Mouse (Mus musculus) left cerebral cortex, adult 18-20 months (tissue): ENCODE measurements around the gene Arhgef3. TPM values are rescaled to one million over a fixed set of nuclear protein-coding genes. Genes with fewer than 3 reads are reported as not detected.

Experiments used
- DNase-seq, 2 experiments: peaks; one replicate each; pipeline ENCODE4 v3.0.0; 2021 to 2022; ENCODE audit warnings: low spot score in 2 of 2, mixed read lengths in 1 of 2
- total RNA-seq, 2 experiments: library from RNA; stranded (reverse); gene quantifications; 2 replicates each; pipeline ENCODE4 v1.2.3; 2021

Gene Arhgef3
- total RNA-seq, 2 experiments from 2014 or later: 67.4 to 85.3 TPM

DNA sequence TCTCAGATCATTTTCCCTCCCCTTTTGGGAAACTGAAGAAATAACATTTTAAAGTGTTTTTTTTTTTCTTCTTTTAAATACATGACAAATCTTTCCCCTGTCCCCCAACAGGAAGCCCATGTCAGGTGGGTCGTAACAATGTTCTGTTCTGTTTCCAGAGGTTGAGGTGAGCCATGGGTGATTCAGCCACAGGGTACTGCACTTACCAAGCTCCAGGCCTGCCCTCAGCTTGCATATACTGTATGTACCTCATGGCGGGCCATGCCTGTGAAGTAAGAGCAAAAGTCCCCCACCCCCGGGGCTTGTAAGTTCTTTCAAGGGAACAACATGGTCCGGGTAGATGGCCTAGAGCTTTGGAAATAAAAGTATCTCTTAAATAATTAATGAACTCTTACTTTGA is 188.6 kb downstream of the Arhgef3 start:
- DNase-seq: no peak

DNA sequence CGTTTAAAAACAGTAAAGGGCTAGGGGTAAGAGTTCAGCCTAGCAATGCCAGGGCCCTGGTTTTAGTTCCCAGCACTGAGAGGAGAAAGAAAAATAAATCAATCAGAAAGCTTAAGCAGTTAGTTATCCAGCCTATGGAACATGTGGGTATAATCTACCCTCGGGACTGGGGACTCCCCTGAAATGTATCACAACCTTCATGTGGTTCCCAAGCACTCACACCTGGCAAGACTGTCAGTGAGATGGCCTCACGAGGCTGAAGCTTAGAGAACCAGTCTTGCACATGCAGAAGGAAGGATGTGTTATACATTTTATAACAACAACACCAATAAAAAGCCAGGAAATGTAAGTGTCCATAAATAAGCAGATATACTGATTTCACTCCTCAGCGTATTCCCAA is 189.7 kb downstream of the Arhgef3 start:
- DNase-seq: no peak

DNA sequence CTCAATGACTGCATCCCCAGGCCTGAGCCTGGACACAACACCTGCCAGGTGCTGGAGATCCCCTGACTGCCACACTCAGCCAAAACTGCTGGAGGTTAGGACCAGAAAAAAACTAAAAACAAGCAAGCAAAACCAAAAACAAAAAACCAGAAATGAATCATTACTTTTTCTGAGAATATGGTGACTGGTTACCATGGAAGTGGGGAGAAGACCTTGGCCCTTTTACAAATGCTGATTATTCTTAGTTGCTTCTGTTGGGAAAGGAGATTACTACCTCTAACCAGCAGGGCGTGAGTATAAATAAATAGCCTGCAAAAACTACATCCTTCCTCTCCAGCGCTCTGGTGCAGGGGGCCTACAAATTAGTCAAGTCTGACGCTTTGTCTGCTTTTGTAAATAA is 194.1 kb downstream of the Arhgef3 start:
- no peak for DNase-seq

DNA sequence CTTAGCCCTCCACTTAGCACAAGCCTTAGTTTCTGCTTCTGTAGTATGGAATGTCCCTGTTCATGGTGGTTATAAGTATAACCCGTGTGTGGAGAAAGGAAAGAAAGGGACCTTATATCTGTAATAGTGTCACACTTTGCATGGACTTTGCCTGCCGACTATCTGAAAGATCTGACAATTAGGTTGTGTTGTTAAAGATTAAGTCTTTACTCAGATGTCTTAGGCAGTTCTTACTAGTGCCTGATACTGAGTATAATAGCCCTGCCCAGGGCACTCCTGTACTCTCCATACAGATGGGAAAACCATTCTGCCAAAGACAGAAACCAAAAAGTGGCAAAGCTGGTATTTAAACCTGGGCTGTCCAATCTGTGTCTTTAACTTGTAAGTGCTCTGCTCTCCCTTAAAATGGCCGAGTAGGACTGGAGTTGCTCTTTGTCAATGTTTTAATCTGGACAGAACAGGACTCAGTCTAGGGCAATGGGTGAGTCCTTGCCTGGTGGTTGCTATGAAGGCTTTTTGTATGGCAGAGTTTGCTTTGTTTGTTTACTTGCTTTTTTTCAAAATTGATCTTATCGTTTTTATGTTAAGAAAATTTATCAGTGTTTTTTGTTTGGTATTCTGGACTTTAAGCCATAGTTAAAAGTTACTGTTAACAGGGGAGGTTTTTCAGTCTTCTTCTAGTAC is 196.0 kb downstream of the Arhgef3 start:
- DNase-seq: no peak

DNA sequence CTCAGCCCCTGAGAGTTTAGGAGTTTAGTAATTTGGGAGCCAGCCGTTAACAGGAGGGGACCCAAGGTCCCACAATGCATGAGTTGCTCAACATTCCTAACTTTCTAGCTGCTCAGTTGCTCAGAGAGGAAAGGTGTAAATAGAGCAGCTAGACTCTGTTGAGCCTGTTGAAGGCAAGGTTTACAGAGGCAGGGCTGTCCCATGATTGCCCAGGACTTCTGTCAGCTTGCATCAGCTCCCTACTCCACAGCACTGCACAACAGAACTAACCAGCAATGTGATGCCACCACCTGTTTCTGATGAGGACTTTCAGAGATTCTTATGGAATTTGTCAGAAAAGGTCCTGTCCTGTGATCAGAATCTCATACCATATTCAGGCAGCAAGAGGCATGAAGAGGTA is 197.7 kb downstream of the Arhgef3 start:
- no peak for DNase-seq

DNA sequence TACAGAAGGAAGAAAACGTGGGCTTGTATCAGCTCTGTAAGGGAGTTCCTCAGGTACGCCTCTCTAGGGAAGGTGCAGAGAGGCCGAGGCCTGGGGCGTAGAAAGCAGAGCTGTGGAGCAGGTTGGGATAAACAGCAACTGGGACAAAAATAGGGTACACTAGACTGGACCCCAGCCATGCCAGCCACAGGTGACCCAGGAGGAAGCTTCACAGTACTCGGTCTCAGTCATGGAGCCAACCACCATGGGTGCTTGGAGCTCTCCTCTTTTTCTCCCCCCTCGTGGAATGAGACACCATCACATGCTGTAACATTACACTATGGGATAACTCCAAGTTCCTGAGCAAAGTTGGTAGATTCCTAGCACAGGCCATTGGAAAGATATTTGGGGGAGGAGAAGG is 201.0 kb downstream of the Arhgef3 start:
- DNase-seq: no peak

DNA sequence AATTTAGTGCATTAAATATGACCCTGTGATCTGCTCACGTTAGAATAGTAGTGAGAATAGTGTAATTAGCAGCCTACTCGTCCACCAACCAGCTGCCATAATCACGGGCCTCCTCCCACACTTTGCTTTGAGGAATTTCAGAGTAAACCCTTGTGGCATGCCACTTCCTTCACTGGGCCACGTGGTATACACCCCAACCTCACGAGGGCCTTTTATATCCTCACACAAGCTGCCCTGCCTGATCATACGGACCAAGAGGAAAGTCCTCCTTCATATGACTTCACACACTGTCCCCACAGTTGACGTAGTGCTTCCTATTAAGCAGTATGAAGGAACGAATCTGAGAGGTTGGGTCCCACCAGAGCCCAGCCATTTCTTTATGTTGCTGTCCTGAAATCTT is 202.4 kb downstream of the Arhgef3 start:
- DNase-seq: no peak

DNA sequence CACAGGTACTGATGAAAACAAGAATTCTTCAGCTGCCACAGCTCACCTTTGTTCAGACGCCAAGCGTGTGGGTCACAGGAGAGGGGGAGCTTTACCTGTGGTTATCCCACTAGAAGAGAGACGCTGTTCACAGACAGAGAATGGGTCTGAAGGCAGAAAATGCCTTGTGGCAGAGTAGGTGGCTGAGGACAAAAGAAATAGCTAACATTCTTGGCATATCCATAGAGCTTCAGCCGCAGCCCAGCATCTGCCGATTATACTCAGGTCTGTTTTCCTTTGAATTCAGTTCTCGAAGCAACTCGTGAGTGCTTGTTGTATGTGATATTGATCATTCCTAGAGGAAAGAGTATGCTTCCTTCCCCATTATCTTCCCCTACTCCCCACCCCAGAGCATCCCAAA is 204.7 kb downstream of the Arhgef3 start:
- no peak for DNase-seq

DNA sequence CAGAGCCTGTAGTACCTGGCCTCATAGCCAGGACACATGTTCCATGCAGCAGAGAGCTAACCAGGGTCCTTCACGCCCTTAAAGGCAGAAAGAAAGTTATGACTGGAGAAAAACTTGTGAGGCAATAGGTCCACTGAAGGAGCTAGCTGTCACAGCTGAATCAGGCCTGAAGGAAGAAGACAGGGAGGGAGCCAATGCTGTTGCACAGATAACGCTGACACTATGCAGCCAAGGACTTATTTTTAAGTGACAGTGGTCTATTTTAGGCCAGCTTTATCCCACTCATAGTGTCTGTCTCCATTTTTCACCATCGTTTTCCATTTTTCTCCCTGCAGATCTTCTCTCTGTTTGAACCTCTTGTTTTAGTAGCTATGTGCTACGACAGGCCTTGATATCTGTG is 207.3 kb downstream of the Arhgef3 start:
- DNase-seq: no peak

DNA sequence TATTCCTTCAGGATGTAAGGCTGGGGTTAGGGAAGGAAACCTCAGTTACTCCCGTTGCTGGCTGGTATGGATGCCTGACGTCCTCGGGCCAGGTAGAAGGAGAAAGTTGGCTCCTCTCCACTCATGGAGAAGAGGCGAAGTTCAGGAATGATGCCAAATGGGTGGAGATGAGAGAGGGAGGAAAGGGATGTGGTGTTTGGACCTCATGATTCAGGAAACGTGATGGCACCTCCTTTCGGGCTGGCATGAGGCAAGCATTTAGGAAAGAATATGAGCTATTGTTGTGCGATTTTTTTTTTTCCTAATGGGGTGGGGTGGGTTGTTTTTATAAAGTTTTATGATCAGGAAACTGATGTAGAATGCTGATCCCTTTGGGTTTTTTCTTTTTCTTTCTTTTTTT is 210.0 kb downstream of the Arhgef3 start:
- DNase-seq: no peak

DNA sequence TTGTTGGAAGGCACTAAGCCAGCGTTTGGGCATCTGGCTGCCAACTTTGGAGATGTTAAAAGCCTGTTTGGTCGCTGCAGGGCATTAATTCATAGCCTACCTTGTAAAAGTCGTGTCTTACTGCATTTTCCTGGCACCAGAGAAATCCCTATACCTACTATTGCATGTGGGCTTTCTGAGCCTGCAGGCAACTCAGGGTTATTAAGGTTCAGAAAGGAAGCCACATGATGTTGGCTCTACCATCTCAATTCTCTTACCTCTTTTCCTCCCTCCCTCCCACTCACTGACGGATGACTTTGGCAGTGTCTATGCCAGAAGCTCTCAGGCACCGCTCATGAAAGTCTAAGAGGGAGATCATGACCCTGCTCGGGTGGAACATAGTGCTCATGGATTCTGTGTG is 210.8 kb downstream of the Arhgef3 start:
- DNase-seq: no peak

DNA sequence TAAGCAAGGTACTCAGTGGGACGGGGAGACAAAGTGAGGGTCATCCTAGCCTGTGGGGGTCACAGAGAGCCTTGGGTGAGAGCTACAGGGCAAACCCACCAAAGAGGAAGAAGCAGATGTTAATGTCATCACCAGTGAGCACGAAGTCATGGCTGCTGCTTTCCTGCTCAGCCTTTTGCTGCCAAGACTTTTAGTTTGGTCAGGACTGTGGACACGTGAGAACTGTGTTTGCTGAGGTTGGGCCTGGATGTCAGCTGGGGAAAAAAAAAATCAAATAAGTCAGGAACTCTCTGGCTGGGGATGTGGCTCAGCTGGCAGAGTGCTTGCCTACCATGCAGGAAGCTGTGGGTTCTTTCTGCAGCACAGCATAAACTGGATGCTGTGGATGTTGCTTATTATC is 213.2 kb downstream of the Arhgef3 start:
- no peak for DNase-seq

DNA sequence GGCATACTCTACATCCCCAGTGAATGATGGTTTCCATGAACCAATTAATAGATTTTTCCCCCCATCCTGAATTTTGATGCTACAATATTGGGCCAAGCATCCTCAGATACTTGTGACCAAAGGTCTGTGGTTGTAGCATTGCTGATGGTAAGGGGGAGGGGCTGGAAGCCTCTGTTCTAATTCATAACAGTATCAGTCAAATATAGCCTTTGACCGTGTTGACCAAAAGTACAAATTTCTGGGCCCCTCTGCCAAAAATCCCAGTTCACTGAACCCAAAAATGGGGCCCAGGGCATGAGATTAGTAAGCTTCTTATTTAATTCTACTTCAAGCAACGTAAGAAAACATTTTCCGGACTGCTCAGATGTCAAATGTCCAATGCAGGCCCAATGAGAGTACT is 214.3 kb downstream of the Arhgef3 start:
- no peak for DNase-seq

DNA sequence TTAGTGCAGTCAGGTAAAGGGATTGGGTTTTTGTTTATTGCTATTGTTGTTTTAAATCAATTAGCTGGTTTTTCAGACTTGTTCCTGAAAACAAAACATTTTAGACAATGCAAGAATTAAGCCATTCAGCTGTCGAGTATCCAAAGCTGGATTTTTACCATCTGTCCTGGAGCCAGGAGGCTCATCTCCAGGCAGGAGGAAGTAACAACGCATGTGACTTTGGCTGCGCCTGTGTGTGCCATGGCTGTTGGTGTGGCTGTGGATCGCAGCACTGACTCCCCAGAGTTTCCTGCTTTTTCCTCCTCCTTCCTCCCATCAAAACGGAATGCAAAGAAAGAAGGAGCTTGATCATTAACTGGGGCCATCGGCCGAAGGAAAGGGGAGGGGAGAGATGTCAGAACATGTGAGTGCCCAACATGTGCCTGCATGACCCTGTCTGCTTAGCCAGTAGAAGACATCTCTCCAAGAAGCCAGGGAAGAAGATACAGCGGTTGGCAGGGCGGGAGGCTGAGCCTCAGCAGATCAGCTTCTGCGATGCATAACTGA is 216.9 kb downstream of the Arhgef3 start:
- DNase-seq: no peak

DNA sequence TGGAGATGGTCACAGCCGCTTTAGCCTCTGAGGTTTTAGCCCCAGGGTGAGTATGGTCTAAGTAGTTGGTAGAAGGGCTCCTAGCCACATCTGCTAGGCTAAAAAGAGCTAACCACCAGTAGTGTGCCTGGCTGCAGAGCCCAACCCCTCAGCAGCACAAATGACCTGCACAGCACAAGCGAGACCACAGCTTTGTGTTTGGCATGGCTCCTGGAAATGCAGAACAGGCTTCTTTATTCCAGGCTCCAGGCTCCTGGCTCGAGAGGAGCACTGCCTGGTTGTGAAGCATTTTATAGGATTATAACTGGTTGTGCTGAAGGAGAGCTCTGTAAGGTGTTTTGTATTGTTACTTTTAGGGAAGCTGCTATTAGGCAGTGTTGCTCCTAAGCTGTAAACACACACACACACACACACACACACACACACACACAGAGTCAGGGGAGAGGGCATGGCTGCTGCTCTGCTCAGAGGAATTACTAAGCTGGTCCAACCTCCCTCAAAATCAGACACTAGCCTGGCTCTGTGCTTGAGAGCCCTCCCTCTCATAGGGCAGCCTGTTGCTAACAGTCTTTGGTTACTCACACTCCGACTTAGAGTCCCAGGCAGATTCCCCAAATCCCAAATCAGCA is 217.8 kb downstream of the Arhgef3 start:
- DNase-seq: no peak

DNA sequence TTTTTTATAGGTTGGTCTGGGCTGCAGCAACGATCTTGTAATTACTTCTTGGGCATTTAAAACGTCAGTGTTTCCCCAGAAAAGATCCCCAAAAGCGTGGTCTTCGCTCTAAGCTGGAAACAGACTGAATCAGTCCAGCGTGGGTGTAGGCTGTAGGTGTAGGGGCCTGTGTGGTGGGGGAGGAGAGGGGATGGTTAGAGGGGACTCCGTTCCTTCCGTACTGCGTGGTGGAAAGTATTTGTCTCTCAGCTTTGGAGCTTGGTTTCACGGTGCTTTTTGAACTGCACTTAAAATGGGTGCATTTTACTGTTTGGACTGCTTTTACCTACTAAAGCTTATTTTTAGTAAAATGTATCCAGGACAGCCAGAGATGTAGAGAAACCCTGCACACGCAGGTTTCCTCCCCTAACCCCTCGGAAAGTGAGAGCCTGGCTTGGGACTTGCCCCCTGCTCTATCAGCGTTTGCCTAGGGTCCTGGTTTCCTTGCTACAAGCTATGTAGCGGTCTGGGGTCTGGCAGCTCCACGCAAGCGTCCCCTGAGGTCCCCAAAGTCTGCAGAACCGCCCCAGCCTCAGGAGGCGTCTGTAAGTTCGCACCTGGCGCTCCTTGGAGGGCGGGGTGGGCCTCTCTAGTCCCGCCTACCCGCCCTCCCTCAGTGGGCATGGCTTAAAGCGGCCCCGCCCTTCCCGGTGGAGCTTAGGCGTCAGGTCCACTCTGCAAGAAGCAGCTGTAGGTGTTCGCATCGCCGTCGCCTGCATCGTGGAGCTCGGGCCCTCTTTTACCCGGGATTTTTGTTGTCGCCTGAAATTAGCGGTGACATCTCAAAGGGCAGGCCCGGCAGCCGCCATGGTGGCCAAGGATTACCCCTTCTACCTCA is 220.9 kb downstream of the Arhgef3 start:
- peak; percentile 86 to 91 for DNase-seq

DNA sequence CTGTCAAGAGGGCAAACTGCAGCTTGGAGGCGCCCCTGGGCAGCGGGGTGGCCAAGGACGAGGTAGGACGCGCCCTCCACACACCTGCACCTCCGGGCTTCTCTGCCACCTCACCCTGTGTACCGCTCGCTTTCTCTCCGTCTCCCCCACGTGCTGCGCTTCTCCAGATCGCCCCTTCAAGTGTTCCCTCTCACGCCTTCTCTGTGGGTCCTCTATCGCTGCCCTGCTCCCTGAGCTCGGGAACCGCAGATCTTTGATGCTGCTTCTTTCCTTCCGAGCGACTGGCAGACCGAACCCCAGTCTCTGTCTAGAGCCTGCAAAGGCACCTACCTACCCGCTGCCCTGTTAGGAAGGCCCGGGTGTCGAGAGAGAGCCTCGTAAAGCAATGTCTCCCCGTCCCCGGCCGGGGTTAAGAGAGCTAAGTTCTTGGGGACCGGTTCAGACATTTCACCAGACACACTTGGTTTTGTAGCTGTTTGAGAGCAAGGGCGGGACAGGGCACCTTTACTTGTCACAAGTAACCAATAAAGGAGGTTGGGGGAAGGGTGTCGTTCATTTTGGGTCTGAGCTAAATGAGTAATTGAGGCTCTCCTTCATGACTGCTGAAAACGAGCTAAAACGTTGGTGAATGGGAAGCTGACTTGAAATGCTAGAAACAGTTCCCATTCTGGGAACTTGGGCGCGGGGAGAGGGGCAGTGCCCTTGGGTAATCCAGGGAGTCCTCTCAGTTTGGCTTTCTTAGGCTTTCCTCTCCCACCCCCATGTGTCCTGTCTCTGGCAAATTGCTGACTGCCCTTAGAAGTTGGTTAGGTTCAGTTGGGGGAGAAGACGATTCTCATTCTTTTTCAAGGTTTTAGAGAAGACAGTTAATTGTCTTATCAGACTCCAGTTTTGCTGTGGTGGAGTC is 221.8 kb downstream of the Arhgef3 start:
- DNase-seq: peak in 1 of 2 experiments; percentile 35

DNA sequence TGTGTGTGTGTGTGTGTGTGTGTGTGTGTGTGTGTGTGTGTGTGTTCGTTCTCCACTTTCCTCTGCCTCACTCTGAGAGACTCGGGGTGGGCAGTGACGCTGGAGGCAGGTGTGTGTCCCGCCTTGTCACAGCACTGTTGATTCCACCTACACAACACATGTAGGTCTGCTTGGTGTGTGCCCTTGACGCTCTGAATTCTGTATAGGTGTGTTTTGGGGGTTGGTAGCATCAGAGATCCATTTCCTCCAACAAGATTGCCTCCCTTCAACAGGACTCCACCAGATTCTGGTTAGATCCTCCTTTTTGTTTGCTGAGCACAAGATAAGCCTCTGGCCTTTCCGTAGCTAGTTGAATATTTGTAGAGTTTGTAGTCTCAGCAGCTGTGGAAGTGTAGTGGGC is 222.5 kb downstream of the Arhgef3 start:
- DNase-seq: peak in 1 of 2 experiments; percentile 23

DNA sequence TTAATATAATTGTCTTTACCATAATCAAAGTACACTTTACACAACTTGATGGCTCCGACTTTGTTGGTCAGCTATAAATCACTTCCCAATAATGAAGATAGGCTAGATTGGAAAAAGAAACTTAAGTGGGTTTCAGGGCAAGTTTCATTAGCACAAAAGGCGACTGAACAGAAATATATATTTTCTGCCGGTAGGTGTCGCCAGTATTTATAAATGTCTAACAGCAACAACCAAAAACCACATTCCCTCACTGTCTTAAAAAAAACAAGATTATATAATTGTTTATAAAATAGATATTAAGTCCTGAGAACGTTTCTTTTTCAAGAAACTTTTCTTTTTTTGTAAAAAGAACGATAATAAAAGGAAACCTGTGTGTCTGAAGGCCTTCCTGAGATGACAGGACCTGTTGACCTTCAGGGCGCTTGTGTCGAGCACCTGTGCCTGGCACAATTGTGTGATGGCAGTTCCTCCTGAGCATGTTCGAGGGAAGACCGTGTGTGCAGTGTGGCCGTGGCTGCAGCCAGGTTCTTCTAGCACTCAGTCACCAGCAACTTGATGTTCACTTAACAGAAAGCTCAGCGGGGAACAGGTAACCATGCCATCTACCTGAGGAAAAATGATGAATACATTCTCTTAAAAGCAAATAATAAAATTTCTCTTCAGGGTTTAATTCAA is 223.5 kb downstream of the Arhgef3 start:
- DNase-seq: peak; percentile 34 to 64

DNA sequence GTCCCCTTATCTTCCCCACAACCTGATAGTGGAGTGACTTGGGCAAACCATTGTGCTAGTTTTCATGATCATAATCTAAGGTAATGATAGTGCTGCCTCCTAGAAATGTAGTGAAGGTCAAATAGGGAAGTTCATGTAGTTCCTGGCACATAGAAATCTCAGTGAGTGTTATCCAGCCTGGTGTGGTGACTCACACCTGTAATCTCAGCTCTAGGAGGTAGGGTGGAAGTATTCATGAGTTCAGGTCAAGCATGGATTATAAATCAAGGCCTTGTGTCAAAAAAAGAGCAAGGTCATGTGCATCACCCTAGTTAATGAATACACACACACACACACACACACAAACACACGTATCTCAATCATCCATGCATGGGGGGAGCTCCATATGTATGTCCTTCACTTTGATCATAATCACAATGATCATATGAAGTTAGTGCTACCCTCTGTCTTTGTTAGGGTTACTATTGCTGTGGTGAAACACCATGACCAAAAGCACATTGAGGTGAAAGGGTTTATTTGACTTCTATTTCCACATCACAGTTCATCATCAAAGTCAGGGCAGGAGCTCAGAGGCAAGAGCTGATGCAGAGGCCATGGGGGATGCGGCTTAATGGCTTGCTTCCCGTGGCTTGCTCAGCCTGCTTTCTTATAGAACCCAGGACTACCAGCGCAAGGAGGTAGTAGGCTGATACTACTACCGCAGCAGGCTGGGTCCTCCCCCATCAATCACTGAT is 226.2 kb downstream of the Arhgef3 start:
- no peak for DNase-seq
